Mouse (Mus musculus): Measurements from ENCODE around the gene Gm9970. TPM values are rescaled to one million over a fixed set of nuclear protein-coding genes. Genes with fewer than 3 reads are reported as not detected.

Gene Gm9970
- polyA plus RNA-seq, 1 experiment, result not detected

DNA sequence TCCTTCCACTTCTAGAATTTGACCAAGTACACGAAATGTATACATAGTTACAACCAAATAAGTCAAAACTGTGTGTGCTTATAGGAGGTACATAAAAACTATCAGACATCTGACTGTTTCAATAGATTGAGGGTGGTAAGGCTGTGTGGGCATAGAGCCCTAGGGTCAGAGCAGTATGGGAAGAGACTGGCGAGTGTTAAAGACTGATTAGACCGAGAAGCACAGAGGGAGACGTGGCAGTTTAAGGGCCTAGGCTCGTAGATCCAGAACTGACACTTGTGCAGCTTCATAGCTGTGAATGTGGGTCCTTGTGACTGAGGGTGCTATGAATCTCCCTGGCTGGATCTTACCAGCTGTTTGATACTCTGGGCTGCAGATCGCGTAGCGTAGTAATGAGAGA, 13.9 kb upstream of the Gm9970 start:
- H3K9ac ChIP-seq (ENCODE audit: low read depth, poor library complexity, severe bottlenecking), result no peak overlapping the region
- no peak overlapping the region for H3K4me3 ChIP-seq (ENCODE audit: low read depth, low read length)
- no peak for TF ChIP-seq POLR2A (IDR thresholded peaks at IDR 0.05; ENCODE audit: insufficient read depth, low read length)
- no peaks in the 10 kb centered on the region for H3K9me3 ChIP-seq (replicated peaks; ENCODE audit: control insufficient read depth, insufficient read depth, low read length, poor library complexity, severe bottlenecking)
- H3K4me1 ChIP-seq (ENCODE audit: control insufficient read depth, insufficient read depth, low read length), result peaks cover 2% of the 10 kb centered on the region
- H3K36me3 ChIP-seq (ENCODE audit: control insufficient read depth, insufficient read depth, low read length, poor library complexity, severe bottlenecking), result peaks cover 7% of the 10 kb centered on the region; the same call in 1 of the 2 replicates
- no peaks in the 10 kb centered on the region for H3K27me3 ChIP-seq (ENCODE audit: control insufficient read depth, insufficient read depth, low read length, poor library complexity, severe bottlenecking)
- peak overlapping the region; percentile 24; the same call in 1 of the 2 replicates for H3K27ac ChIP-seq (ENCODE audit: insufficient read depth, low read length)

DNA sequence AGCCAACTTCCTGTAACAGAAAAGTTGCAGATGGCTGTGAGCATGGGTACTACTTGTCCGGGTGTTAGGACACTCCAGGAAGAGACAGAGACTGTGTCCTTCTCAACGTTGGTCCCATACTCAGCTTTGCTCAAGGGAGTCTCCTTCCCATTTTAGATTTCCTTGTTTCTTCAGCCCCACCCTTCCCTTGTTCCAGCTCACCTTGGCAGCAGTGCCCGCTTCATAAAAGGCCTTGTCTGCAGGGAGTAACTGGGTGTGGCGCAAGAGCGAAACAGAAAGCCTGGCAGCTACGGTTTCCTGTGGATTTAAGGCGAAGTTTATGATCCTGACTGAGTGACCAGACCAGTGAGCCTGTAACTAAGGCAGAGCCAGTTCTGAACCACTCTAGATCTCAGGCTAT, 13.4 kb upstream of the Gm9970 start:
- Histone ChIP-seq H3K4me3 (ENCODE audit: low read depth, low read length) (no peak overlapping the region), H3K27me3 (ENCODE audit: control insufficient read depth, insufficient read depth, low read length, poor library complexity, severe bottlenecking) (no peaks in the 10 kb centered on the region), H3K4me1 (ENCODE audit: control insufficient read depth, insufficient read depth, low read length) (peaks cover 2% of the 10 kb centered on the region), H3K9me3 (replicated peaks; ENCODE audit: control insufficient read depth, insufficient read depth, low read length, poor library complexity, severe bottlenecking) (no peaks in the 10 kb centered on the region), H3K27ac (ENCODE audit: insufficient read depth, low read length) (peak overlapping the region; percentile 32; the same call in 1 of the 2 replicates), H3K36me3 (ENCODE audit: control insufficient read depth, insufficient read depth, low read length, poor library complexity, severe bottlenecking) (peaks cover 8% of the 10 kb centered on the region; the same call in 1 of the 2 replicates), H3K9ac (ENCODE audit: low read depth, poor library complexity, severe bottlenecking) (no peak overlapping the region)
- TF ChIP-seq POLR2A (IDR thresholded peaks at IDR 0.05; ENCODE audit: insufficient read depth, low read length) (no peak), CTCF (IDR thresholded peaks at IDR 0.05; ENCODE audit: low read depth, low read length) (no peak), EP300 (IDR thresholded peaks at IDR 0.05; ENCODE audit: insufficient read depth, low read depth, low read length) (no peak)

DNA sequence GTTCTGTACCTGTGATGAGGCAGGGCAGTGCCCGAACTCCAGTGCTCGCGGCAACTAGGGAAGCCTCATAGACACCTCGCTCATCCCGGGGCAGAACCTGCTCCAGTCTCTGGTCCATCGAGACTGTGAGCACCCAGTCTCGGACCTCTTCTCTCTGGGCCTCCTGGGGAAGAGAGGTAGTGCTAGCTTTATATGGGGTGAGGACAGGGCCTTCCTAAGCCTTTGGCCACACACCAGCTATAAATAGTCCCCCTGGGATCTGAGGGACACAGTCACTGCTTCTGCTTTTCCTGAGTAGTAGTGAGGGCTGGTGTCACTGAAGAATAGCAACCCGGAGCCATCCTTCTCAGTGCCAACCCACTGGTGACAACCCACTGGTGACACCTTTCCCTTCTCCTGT, 12.8 kb upstream of the Gm9970 start:
- Histone ChIP-seq H3K9me3 (replicated peaks; ENCODE audit: control insufficient read depth, insufficient read depth, low read length, poor library complexity, severe bottlenecking) (no peaks in the 10 kb centered on the region), H3K36me3 (ENCODE audit: control insufficient read depth, insufficient read depth, low read length, poor library complexity, severe bottlenecking) (peaks cover 8% of the 10 kb centered on the region; the same call in 1 of the 2 replicates), H3K27ac (ENCODE audit: insufficient read depth, low read length) (no peak overlapping the region), H3K9ac (ENCODE audit: low read depth, poor library complexity, severe bottlenecking) (no peak overlapping the region), H3K4me1 (ENCODE audit: control insufficient read depth, insufficient read depth, low read length) (peaks cover 2% of the 10 kb centered on the region), H3K4me3 (ENCODE audit: low read depth, low read length) (no peak overlapping the region), H3K27me3 (ENCODE audit: control insufficient read depth, insufficient read depth, low read length, poor library complexity, severe bottlenecking) (no peaks in the 10 kb centered on the region)
- TF ChIP-seq POLR2A (IDR thresholded peaks at IDR 0.05; ENCODE audit: insufficient read depth, low read length), result no peak
- TF ChIP-seq CTCF (IDR thresholded peaks at IDR 0.05; ENCODE audit: low read depth, low read length), result no peak
- TF ChIP-seq EP300 (IDR thresholded peaks at IDR 0.05; ENCODE audit: insufficient read depth, low read depth, low read length), result no peak

DNA sequence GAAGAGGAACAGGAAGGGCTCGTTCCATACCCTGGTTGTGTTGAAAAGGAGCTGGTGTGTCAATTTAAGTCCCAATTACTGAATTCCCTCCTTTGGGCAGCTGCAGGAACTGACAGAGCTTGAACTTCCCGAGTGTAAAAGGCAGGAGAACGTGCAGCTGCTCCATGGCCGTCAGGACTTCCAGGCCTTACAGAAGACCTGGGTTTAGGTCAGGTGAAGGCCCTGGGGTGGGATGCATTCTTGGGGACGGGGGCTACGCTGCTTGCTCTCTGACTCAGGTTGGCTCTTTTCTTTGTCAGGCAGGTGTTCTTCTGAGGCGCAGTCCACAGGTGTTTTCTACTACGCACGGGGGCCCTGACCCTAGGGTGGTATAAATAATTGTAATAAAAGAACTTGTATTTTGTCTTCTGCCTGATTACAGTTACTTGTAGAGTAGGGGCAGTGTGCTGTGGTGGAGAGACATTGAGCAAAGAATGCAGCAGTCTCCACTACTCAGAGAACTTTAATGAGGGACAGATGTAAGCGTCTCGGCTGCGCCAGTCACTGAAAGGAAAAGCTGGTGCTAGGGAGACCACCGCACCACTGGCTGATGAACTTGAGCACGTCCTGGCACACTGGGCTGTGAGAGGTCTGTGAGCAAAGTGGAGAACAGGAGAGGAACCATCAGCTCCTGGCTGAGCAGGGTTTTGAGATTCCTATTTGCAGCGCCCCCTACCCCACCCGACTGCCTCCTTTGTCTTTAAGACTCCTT, 11.9 kb upstream of the Gm9970 start:
- H3K27ac ChIP-seq (ENCODE audit: insufficient read depth, low read length), result no peak overlapping the region
- H3K9ac ChIP-seq (ENCODE audit: low read depth, poor library complexity, severe bottlenecking), result no peak overlapping the region

DNA sequence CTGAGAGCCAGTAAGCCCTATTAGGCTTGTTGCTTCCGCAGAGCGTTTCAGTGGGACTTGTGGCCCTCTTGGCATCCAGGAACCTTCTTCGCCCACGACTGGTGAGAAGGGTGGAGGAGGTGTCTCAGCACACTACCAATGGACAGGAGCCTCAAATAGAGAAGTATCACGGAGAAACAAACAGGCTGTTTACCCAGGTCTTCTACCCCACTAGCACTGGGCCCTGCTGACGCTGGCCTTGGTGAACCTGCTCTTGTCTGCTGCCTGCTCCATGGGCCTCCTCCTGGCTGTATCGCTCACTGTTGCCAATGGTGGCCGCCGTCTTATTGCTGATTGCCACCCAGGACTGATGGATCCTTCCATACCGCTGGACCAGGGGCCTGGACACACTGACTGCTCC, 11.1 kb upstream of the Gm9970 start:
- H3K4me1 ChIP-seq (ENCODE audit: control insufficient read depth, insufficient read depth, low read length), result peaks cover 2% of the 10 kb centered on the region
- no peaks in the 10 kb centered on the region for H3K9me3 ChIP-seq (replicated peaks; ENCODE audit: control insufficient read depth, insufficient read depth, low read length, poor library complexity, severe bottlenecking)
- no peak overlapping the region for H3K27ac ChIP-seq (ENCODE audit: insufficient read depth, low read length)
- H3K27me3 ChIP-seq (ENCODE audit: control insufficient read depth, insufficient read depth, low read length, poor library complexity, severe bottlenecking), result no peaks in the 10 kb centered on the region
- peaks cover 8% of the 10 kb centered on the region; the same call in 1 of the 2 replicates for H3K36me3 ChIP-seq (ENCODE audit: control insufficient read depth, insufficient read depth, low read length, poor library complexity, severe bottlenecking)
- TF ChIP-seq CTCF (IDR thresholded peaks at IDR 0.05; ENCODE audit: low read depth, low read length) (no peak), POLR2A (IDR thresholded peaks at IDR 0.05; ENCODE audit: insufficient read depth, low read length) (no peak), EP300 (IDR thresholded peaks at IDR 0.05; ENCODE audit: insufficient read depth, low read depth, low read length) (no peak)
- peak overlapping the region; percentile 54 for H3K4me3 ChIP-seq (ENCODE audit: low read depth, low read length)
- peak overlapping the region; percentile 11 for H3K9ac ChIP-seq (ENCODE audit: low read depth, poor library complexity, severe bottlenecking)

More for the DNA sequence above, 11.9 kb upstream of the Gm9970 start:
- Histone ChIP-seq H3K36me3 (ENCODE audit: control insufficient read depth, insufficient read depth, low read length, poor library complexity, severe bottlenecking) (peaks cover 8% of the 10 kb centered on the region; the same call in 1 of the 2 replicates), H3K4me3 (ENCODE audit: low read depth, low read length) (no peak overlapping the region), H3K9me3 (replicated peaks; ENCODE audit: control insufficient read depth, insufficient read depth, low read length, poor library complexity, severe bottlenecking) (no peaks in the 10 kb centered on the region), H3K4me1 (ENCODE audit: control insufficient read depth, insufficient read depth, low read length) (peaks cover 2% of the 10 kb centered on the region), H3K27me3 (ENCODE audit: control insufficient read depth, insufficient read depth, low read length, poor library complexity, severe bottlenecking) (no peaks in the 10 kb centered on the region)
- no peak for TF ChIP-seq EP300 (IDR thresholded peaks at IDR 0.05; ENCODE audit: insufficient read depth, low read depth, low read length)
- TF ChIP-seq CTCF (IDR thresholded peaks at IDR 0.05; ENCODE audit: low read depth, low read length), result peak; percentile 39

DNA sequence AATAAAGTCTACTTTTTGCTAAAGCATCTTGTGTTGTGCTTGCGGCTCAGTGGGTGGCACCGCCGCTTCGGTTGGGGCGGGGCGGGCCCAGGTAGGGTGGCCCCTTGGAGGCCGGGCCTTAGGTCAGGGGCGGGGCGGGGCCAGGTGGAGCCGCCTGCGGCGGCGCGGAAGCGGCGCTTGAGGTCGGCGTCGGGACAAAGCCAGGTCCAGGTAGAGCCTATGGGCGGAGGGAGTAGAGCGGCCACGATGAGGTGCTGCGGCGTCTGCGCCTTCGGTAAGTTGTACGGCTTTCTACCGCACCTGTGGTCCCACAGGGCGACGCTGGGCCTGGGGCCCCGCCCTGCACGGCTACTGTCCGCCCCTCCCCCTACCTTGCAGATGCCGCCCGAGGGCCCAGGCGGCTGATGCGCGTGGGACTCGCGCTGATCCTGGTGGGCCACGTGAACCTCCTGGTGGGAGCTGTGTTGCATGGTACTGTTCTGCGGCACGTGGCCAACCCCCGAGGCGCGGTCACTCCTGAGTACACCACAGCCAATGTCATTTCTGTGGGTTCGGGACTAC, 10.6 kb upstream of the Gm9970 start, which contains the start of gene Krtcap3:
Gene Krtcap3, plus strand, starts transcription at position 151 of the 561 bp plus-strand sequence.
- no peaks in the 10 kb centered on the region for H3K27me3 ChIP-seq (ENCODE audit: control insufficient read depth, insufficient read depth, low read length, poor library complexity, severe bottlenecking)
- H3K9ac ChIP-seq (ENCODE audit: low read depth, poor library complexity, severe bottlenecking), result peak within 1 kb of the TSS; percentile 11
- peak within 1 kb of the TSS; percentile 54 for H3K4me3 ChIP-seq (ENCODE audit: low read depth, low read length)
- H3K9me3 ChIP-seq (replicated peaks; ENCODE audit: control insufficient read depth, insufficient read depth, low read length, poor library complexity, severe bottlenecking), result no peaks in the 10 kb centered on the region
- H3K36me3 ChIP-seq (ENCODE audit: control insufficient read depth, insufficient read depth, low read length, poor library complexity, severe bottlenecking), result peaks cover 8% of the 10 kb centered on the region; the same call in 1 of the 2 replicates
- H3K27ac ChIP-seq (ENCODE audit: insufficient read depth, low read length), result no peak within 1 kb of the TSS
- TF ChIP-seq CTCF (IDR thresholded peaks at IDR 0.05; ENCODE audit: low read depth, low read length), result no peak
- H3K4me1 ChIP-seq (ENCODE audit: control insufficient read depth, insufficient read depth, low read length), result peaks cover 2% of the 10 kb centered on the region

All from ES-Bruce4 (cell line).